Mouse (Mus musculus): Measurements from ENCODE around the gene Arhgap40.

GRCm38 (mm10) chr2:158570421-158571081 is 58.0 kb downstream of the Arhgap40 start:
- TF ChIP-seq CTCF (IDR thresholded peaks at IDR 0.05; ENCODE audit: low read depth) (no peak), EP300 (IDR thresholded peaks at IDR 0.05; ENCODE audit: low read depth) (no peak)

Data from liver, postnatal 0 days (tissue).